Mouse (Mus musculus) heart, adult 18-20 months (tissue): Measurements from ENCODE around the gene Ulk3. TPM values are rescaled to one million over a fixed set of nuclear protein-coding genes. Genes with fewer than 3 reads are reported as not detected.

Experiments
- DNase-seq, 2 experiments: peaks; one replicate each; pipeline ENCODE4 v3.0.0; 2021 to 2022; ENCODE audit warnings: mixed read lengths in 1 of 2
- total RNA-seq, 2 experiments: library from RNA; stranded (reverse); gene quantifications; 2 replicates each; pipeline ENCODE4 v1.2.3; 2021

The Ulk3 gene
- total RNA-seq, 2 experiments from 2014 or later: 8.6 to 9.3 TPM

DNA sequence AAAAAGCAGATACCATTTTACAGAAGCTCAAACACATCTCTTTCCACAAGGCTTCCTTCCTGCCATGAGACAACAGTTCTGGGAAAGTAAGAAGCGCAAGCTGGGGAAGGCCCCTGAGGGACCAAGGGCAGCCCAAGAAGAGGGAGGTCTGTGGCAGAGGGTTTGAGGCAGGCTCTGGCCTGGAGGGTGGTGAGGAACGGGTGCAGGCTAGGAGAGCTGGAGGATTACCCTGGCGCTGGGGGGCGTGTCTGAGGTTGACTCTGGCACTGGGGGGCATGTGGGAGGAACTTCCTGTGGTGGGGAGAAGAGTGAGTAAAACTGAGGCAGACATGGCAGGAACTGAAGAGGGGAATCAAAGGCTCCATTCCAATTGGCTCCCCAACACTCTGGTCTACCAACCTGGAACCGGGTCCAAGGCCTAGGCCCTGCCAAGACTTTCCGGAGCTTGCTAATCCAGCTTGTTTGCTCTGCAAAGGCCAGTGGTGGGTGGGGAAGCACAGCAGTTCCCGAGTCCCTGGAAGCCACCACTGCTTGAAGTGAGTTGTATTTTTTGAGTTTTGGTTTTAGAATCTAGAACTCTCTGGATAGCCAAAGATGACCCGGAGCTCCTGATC is 28.4 kb downstream of the Ulk3 start:
- DNase-seq: no peak

DNA sequence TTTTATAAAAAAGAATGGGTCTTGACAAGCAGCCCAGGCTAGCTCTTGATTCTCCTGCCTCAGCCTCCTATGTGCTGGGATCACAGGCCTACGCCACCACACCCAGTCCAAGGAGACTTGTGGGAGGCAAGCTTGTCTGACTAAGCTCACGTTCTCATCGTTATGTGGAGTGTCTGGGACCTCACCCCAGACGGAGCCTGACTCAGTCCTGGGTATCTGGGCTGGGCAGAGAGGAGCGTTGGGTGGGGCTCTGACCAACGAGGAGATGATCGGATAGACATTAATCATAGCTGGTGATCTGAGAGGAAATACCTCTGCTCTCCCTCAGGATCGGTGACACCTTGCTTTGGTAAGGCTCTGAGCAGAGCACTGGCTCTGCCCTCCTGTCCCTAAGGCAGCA is 29.6 kb downstream of the Ulk3 start:
- DNase-seq: no peak

DNA sequence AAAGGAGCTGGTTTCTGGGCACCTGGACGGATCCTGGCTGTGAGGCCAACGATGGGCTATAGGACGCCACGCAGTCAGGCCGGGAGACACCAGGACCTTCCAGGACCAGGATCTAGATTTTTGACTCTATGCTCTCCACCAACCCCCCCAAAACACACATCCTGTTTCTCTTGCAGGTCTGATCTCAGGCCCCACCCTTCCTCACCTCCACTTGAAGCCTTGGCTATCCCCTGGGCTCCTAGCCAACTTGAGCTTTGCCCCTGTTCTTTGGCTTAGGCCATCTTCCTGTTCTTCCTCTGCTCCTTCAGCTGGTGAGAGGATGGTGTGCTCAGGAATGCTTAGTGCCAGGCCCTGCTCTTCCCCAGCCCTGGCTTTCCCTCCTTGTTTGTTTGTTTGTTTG is 31.4 kb downstream of the Ulk3 start, which contains the start of gene Lman1l:
Gene Lman1l (minus strand): TSS at position 101 of the 400 bp plus-strand sequence.
- no peak for DNase-seq

DNA sequence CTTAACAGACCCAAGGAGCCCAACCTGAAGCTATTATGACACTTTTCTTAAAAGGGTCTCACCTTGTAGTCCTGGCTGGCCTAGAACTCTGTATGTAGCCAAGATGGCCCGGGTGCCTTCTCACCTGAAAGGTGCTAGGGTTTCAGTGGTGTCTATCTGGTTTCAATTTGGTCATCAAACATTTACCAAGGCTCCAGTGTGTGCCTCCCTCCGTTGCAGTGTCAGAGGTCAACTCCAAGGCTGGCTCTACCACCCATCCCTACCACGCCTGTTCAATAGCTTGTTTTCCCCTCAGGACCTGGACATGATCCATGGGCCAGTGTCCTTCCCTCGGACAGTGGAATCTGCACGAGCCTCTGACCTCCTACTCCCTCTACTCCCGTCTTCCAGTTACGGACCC is 35.0 kb downstream of the Ulk3 start:
- no peak for DNase-seq

DNA sequence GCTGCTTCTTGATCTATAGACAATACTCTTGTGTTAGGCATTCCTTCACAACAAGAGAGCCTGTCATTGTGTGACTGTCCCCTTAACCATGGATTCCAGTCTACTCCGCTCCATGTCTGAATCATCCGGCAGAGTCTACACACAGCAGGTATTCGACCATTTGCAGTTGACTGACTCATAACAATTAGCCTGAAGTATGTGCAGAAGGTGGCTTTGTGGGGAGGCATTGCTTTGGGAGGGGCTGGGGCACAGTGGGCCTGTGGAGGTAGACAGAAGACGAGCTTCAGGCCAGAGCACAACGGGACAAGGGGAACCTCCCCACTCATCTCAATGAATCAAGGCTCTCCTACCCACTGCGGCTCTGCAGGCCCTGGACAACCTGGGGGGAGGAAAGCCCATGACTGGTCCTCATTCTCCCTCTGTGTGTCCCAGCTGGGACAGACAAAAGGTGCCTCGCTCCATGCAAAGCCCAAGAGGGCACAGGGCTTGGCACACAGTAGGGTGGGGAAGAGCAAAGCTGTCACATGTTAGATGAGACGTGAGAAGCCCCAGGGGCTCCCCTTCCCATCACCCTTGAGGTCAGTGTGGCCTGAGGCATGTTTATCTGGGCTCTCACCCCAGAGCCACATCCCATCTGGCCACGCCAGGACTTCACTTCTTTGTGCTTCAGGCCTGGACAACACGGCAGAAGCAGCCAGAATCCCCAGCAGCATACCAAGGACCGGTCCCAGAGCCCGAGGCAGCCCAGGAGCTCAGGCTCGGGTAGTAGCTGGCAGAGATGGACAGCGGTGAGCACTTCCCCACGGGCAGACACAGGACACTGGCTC is 36.6 kb downstream of the Ulk3 start:
- no peak for DNase-seq

DNA sequence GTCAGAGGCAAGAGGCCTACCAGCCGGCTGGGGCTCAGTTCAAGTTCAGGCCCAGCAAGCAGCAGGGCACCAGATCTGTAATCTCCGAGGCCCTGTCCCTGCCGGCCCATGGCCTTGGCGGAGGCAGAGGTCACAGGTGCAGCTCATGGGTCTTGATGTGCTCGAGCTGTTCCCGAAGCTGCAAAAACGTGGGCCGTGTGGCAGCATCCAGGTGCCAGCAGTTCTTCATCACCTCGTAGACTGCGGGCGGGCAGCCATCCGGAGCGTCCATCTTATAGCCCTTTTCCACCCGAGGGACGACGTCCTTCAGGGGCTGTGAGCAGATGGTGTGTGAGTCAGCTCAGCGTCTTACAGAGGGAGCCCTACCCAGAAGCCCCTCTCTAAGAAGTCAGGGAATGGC is 37.9 kb downstream of the Ulk3 start:
- no peak for DNase-seq

DNA sequence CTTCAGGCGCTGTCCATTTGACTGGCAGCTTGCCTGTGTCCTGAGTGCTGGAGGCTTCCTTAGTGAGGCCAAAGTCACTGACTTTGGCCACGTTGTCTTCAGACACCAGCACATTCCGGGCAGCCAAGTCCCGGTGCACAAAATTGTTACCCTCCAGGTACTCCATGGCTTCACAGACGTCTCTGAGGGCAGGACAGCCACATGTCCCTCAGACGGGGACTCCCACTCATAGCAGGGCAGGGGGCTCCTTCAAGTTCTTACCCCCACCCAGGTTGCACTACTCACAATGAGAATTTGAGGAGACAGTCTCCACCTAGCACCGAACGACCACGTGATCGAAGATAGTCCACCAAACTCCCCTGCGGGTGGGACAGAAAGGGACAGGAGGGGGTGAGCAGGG is 38.6 kb downstream of the Ulk3 start:
- DNase-seq: no peak

DNA sequence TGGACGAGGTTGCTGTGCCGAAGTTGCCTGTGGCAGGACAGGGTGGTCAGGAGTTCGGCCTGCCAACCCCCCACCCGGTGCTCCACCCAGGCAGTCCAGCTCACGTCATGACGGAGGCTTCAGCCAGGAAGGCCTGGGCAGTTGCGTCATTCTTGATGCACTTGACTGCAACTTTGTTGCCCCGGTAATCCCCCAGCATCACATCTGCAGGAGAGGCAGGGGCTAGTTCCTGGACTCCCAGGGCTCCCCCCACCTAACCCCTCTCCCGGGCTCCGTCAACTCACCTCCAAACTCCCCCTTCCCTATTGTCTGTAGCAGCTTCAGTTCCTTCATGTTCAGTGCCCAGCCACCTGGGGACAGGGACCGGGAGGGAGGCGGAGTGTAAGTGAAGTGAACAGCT is 39.5 kb downstream of the Ulk3 start:
- no peak for DNase-seq

DNA sequence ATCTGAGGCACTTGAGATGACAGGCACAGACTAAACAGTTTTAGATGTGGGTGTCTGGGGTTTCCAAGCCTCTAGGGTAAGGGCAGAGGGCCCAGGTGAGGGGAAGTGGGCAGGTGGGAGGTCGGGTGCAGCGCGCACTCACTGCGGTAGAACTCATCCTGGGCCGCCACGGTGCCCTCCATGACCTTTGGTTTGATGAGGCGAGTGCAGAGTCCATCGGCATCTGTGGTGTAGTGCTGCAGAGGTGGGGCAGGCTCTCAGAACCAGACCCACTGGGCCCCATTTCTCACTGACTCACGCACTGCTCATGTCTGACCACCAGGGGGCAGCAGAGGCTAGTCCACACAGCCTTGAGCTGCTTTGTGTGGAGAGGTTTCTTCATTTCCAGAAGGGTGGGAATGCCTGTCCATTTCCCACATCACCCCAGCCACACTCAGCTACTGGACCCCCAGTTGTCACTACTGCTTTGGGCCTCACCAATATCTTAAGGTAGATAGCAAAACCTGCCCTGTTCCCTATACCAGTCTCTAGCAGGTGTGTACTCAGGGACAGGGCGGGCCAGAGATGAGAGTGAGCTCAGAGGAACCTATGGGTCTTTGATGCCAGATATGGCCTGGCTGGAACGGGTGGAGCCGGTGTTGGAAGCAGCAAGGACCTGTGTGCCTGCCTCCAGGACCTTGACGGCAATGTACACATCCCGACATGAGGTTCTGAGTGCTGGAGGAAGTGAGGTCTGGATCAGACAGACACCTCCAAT is 40.0 kb downstream of the Ulk3 start:
- DNase-seq: peak; percentile 78 to 92

DNA sequence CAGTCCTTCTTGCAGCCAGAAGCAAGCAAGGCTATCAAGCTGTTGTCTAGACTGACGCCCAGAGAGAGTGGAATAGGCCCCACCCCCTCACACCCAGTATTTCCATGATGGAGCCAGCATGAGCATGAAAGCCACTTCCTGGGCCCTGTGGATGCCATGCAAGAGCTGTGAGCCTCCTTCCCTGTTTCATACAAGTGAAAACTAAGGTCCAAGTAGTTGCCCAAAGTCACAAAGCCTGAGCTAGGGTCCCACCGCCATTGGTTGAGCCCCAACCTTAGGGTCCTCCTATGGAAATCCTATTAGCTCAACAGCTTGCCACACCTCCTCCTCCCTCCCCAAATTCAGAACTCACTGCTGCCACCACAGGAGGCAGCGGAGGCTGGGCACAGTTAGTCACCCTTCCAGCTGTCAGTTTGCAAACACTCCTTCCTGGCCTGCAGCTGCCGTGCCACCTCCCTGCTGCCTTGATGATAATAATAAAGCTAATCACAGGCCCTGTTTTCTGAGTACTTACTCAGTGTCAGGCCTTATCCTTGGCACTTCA is 44.3 kb downstream of the Ulk3 start:
- DNase-seq: no peak

DNA sequence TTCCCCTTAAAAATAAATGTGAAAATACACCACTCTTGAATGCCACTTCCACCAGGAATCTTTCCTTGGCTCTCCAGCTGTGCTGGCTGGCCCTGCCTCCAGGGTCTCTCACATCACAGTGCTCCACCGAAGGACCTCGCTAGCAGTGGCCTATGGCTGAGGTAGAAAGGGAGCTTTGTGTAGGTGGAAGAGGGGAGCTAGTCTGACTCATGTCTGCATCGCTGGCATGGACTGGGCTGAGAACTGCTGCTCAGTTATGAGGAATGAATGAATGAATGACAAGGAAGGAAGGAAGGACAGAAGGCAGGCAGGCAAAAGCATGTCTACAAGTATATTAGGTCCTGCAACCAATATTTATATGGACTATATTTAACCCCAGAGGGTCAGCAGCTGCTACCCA is 48.0 kb downstream of the Ulk3 start:
- DNase-seq: no peak

DNA sequence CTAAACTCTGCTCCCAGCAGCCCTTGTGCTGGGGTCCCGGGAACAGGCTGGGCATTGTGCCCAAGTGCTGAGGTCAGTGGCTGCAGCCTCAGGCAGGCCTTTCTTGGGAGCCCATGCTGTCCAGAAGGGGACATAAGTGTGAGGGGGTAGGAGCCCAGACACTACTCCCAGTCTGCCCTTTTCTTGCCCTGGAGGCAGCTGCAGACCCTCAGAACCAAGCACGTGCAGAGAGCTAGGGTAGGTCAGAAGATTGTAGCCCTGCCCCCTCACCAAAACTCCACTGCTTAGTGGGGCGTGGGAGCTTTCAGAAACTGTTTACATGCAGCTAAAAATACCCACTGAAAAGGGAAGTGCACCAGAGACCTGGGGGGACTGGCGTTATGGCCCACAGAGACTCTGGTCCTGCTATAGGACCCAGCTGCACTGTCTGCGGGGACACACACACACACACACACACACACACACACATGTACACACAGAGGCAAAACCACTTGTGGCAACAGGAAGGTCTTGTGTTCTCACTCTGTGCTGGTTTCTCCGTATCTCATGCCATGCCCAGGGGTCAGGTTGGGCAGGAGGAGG is 48.6 kb downstream of the Ulk3 start:
- DNase-seq: peak; percentile 68 to 78

DNA sequence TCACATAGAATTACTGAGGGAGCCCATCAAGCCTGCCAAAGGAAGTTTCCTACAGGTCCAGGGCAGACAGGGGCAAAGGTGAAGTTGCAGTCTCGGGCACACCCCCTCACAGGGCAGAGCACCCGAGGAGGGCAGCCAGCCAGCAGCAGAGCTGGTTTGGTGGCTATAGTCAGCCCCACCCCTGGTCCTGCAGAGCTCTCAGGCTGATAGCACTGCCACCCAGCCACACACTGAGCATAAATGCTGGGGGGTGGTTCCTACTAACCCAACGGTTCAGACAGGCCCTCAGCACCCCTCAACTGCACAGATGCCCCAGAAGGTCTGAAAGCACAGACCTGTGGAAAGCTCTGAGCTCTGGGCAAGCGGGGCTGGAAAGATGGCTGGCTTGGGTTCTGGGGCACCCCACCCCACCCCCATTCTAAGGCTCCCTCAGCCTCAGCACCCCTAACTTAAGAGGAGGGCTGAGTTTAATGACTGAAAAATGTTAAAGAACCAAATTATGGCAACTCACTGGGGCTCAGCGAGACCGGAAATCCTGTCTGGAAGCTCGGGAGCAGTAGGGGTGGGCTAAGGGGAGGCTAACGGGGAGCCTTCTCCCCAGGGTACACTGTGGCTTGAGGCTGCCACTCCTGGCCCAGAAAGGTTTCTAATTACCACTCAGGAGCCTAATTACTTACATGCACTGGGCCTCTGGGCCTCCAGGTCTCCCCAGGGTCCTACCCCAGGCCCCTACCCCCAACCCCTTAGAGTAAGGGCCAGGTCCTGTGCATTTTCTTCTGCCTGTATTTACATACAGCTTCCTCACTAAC is 49.6 kb downstream of the Ulk3 start:
- peak; percentile 50 to 68 for DNase-seq

DNA sequence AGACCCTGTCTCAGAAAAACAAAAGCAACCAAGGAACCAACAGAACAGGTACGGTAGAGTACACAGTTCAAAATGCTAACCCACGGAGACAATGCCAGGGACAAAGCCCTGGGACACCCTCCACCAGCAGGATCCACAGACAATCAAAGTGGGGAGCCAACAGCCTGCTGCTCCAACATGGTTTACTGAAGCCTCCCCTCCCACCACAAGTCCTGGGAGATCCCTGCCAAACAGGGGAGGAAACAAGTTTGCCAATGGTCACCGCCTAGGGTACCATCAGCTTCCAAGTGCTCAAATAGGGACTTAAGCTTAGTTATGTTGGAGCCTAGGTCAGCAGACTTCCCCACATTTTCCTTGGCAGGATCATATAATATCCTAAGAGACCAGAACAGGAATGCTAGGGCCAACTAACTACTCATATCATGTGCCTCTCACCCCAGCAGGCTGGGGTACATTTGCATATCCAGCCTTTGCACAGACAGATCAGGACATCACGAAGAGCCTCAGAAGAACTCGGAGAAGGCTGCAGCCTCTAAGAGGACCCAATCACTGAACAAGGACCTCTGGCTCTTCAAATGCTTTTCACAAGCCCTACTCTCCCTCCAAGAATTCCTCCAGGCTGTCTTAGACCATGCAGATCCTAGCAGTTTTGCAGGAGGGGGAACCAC is 50.5 kb downstream of the Ulk3 start:
- no peak for DNase-seq

DNA sequence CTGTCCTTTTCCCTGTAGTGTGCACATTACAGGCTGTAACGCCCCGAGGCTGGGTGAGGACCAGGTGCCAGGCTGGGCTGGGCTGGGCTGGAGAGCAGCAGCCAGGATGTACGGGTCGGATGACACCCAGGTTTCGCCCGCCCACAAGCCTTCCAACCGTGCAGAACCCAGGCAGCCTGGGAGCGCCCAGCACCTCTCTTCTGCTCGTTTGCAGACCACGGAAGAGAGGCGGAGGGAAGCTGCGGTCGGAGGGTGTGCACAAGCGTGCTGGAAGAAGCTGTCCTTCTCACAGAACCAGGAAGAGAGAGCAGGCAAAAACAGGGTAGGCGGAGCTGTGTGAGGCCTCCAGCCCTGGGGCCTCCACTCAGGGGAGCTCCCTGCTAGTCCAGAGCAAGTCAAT is 51.1 kb downstream of the Ulk3 start:
- DNase-seq: peak; percentile 75 to 91

DNA sequence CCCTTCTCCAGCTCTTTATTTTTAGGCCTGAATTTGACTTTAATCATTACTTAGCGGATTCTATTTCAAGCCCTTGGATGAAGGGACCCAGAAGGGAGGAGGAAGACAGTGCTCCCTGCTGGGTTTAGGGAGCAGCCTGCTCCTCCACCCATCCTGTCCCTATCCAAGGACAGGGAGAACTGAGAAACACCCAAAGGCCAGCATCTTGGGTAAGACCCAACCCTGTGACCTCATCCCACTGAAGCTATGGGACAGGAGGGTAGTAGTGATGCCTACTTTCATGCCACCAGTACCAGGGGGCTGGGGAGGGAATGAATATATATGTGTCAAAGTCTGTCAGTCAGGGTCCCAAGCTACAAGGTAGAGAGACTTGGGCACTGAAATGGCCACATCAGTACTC is 51.8 kb downstream of the Ulk3 start:
- DNase-seq: no peak

DNA sequence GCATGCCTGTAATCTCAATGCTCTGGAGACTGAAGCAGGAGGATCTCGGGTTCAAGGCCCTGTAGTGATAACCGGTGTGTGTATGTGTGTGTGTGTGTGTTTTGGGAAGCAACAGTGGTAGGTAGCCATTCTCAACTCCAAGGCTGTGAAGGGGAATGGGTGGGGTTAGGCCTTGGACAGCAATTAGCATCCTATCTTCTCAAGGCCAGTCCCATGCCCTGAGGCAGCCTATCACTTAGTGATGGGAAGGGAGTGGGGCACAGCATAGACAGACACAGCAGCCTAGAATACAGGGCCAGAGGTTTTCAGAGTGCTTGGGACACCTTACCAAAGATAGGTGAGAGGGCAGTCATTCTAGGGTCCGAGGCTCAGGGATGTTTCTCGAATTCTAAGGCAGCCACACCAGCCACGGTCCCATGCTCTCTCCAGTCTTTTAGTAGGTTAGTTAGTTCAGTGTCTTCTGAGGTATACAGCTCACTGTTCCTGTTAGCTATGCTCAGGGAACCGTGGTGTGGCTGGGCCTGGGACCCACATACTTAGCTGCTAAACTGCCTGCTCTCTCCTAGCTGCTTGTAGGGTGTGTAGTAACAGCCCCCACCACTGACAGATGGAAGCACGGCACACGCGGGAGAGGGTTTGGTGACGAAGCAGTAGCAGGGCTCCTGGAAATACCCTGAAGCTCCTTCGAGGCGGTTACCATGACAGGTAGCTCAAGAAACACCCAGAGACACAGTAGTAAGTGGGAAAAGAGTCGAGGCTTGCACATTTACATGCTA is 52.7 kb downstream of the Ulk3 start:
- no peak for DNase-seq

DNA sequence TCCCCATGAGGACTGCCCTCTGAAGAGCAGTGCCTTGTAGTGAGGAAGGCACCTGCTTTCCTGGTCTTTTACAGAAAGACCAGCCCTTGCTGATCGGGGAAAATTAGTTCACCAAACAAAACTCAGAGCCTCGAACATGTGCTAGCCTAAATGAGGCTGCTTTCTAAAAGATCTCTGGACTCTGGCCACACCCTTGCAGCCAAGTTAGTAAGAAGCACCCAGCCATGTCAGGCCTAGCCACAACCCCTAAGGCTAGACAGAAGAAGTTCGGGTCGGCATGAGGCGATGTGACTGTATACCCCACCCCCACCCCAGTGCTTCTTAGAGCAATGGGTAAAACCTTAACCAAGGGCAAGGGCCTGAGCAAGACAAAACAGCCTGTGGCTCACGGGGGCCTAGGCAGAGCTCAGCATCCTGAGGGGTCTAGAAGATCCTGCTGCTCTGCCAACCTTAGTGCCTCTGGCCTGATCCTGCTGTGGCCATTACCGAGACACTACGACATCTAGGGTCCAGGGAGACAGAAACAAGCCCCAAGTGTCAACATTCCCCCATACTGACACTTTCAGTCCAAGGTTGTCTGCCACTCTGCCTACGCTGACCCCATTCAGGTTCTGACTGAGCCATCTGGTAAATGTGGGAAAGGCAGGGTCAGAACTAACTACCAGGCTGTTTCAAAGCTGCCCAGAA is 54.1 kb downstream of the Ulk3 start:
- no peak for DNase-seq

DNA sequence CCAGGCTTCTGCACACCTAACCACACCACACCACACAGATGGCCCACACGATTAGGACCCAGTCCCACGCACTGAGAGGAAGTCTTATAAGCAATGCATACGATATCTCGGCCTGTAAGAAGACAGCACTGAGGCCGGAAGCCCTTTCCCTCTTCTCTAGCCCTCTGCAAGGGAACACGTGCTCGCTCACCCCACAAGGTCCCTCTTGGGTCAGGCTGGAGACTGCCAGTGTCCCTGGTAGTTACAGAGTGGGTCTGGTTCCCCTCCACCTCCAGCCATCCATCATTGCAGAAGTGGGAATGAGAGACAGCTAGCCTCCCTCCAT is 54.6 kb downstream of the Ulk3 start:
- DNase-seq: peak in 1 of 2 experiments; percentile 40
